Mouse (Mus musculus): ENCODE results near the gene Zfp710. TPM values are rescaled to one million over a fixed set of nuclear protein-coding genes. Genes with fewer than 3 reads are reported as not detected.
"Not testable (repeated sequence)": the region's sequence is repeated elsewhere in the genome, so short reads cannot be mapped to it uniquely, and the experiment has no call there.

Gene Zfp710
- polyA plus RNA-seq, 1 experiment from 2014 or later: 15.9 TPM

DNA sequence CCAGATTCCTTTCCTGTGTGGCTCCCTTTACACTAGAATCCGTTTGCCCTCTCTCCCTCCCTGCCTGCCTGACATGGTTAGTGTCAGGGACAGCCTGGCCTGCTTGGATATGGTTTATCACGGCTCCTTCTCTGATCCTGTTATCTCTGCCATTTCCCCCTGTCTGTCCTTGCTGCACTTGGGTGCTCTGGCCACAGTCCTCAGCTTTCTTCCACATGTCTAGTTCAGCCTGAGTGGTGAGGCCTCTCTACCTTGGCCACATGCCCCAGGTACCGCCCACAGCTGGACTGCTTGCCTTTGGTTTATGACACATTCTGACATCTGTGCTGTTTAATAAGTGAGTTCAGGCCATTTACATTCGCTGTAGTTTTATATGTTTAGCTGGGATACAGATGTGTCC, 11.1 kb downstream of the Zfp710 start:
- ChIA-PET POLR2A (interaction anchor here (0.9 to 1.4 kb wide), 2 partner anchors 11 to 48 kb away, joined by 3 read pairs; partner anchors contain the start of gene Zfp710), CTCF (interaction anchor here (1.2 kb wide), 1 partner anchor 9 kb away, joined by 4 read pairs; no protein-coding TSS in a partner anchor)
- peak; percentile 13 for ATAC-seq

DNA sequence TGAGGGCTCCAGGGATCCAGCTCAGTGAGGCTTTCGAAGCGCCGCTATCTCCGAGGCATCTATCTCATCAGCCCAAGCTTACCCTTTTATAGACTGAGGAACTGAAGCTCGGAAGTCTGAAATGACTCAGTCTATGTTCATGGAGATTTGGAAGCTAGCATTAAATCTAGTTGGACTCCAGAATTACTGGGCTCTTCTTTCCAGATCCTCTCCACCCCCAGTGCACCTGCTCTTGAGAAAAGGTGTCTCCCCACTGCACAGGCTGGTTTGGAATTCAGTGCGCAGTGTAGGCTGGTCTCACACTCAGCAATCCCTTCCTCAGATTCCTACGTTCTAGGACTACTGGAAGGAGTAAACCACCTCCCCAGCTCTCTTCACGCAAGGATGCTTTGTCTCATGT, 15.1 kb downstream of the Zfp710 start:
- TF ChIP-seq CTCF (IDR thresholded peaks at IDR 0.05): no peak
- ChIA-PET POLR2A (interaction anchor here (0.8 kb wide), 1 partner anchor 79 kb away, joined by 7 read pairs; no protein-coding TSS in a partner anchor), CTCF (interaction anchor here (1.0 to 1.5 kb wide), 2 partner anchors 8 to 10 kb away, joined by 5 to 6 read pairs; no protein-coding TSS in a partner anchor)
- ATAC-seq (no peak), DNase-seq (ENCODE audit: low read depth, low spot score) (no peak)
- no peaks in the 10 kb centered on the region for H3K27me3 ChIP-seq
- in situ Hi-C loops (cut with MboI; ENCODE audit: low pct_unique_long_range_greater_than_20kb): no loop called here

More for the DNA sequence above, 11.1 kb downstream of the Zfp710 start:
- DNase-seq (ENCODE audit: low read depth, low spot score): no peak
- in situ Hi-C loops (cut with MboI; ENCODE audit: low pct_unique_long_range_greater_than_20kb): no loop called here
- no peaks in the 10 kb centered on the region for H3K27me3 ChIP-seq
- no peak for TF ChIP-seq CTCF (IDR thresholded peaks at IDR 0.05)

DNA sequence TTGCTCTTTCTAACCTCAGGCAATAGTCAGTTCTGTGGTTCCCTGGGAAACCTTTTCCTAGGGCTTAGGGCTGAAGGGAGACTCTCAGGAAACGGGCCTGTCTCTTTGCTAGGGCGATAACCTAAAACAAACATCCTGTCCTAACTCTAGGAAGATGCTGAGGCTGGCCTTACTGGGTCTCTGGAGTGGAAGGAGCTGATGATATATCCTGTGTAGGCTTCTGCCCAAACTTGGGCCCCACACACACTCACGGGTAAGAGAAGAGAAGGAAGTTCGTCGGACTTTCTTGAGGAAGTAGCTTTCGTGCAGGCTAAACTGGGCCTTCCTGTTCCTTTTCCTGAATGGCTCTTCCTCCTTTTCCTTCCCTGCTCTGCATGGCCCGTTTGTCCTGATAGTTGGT, 19.6 kb downstream of the Zfp710 start:
- DNase-seq (ENCODE audit: low read depth, low spot score): no peak
- no peaks in the 10 kb centered on the region for H3K27me3 ChIP-seq
- CTCF ChIA-PET: interaction anchor here (1.1 kb wide), 1 partner anchor 8 kb away, joined by 4 read pairs; no protein-coding TSS in a partner anchor
- no peak for ATAC-seq
- in situ Hi-C loops (cut with MboI; ENCODE audit: low pct_unique_long_range_greater_than_20kb): no loop called here
- TF ChIP-seq CTCF (IDR thresholded peaks at IDR 0.05): no peak
- POLR2A ChIA-PET: interaction anchor here (0.8 to 1.5 kb wide), 2 partner anchors 8 to 18 kb away, joined by 3 to 4 read pairs; no protein-coding TSS in a partner anchor

DNA sequence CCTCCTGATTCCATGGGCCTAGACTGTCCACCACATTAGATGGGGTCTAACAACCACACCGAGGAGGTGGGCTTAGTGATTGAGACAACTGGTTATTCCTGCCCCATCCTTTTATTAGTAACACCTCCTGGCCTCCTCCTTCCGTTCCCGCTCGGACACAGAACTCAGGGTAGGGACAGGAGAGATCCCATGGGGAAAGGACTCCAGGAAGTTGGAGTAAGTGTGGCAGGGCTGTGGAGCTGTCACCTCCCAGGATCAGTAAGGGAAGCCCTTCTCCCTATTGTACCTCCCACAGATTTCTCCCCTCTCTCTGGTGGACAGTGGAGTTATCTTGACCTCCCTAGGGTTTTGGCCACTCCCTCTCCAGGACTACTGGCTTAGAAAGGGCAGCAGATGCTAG, 22.4 kb downstream of the Zfp710 start:
- in situ Hi-C loops (cut with MboI; ENCODE audit: low pct_unique_long_range_greater_than_20kb): no loop called here
- ATAC-seq: no peak
- DNase-seq (ENCODE audit: low read depth, low spot score): no peak
- ChIA-PET CTCF (no interaction called here), POLR2A (no interaction called here)
- no peaks in the 10 kb centered on the region for H3K27me3 ChIP-seq
- TF ChIP-seq CTCF (IDR thresholded peaks at IDR 0.05): no peak

DNA sequence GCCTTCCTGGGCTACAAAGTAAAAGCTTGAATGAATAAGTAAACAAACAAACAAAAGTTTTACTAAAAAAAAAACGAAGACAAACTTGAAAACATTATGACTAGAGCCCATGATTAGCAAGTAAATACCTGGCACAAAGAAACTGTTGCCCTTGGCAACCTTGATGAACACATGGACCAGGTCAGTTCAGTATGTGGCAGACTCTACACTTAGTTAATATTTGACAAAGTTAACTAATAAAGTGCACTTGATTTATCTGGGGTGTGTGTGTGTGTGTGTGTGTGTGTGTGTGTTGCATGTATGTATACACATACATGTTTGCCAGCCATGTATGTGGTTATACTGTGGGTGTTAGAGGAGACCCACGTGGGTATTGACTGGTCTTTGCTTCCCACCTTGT, 25.1 kb downstream of the Zfp710 start:
- ChIA-PET POLR2A (no interaction called here), CTCF (interaction anchor here (1.4 kb wide), 1 partner anchor 13 kb away, joined by 3 read pairs; no protein-coding TSS in a partner anchor)
- no peaks in the 10 kb centered on the region for H3K27me3 ChIP-seq
- TF ChIP-seq CTCF (IDR thresholded peaks at IDR 0.05): no peak
- ATAC-seq (no peak), DNase-seq (ENCODE audit: low read depth, low spot score) (no peak)
- in situ Hi-C loops (cut with MboI; ENCODE audit: low pct_unique_long_range_greater_than_20kb): no loop called here

DNA sequence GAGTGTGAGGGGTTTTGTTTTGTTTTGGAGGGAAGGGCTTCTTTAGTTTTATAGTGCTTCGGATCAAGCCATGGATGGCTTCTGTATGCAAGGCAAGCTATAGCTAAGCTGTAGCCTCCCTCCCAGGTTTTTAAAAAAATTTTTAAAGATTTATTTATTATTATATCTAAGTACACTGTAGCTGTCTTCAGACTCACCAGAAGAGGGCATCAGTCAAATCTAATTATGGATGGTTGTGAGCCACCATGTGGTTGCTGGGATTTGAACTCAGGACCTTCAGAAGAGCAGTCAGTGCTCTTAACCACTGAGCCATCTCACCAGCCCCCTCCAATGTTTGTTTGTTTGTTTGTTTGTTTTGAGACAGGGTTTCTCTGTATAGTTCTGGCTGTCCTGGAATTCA, 25.8 kb downstream of the Zfp710 start:
- POLR2A ChIA-PET; H3K27me3 ChIP-seq; ATAC-seq; DNase-seq (ENCODE audit: low read depth, low spot score); CTCF ChIA-PET; in situ Hi-C loops (cut with MboI; ENCODE audit: low pct_unique_long_range_greater_than_20kb): not testable (repeated sequence)

DNA sequence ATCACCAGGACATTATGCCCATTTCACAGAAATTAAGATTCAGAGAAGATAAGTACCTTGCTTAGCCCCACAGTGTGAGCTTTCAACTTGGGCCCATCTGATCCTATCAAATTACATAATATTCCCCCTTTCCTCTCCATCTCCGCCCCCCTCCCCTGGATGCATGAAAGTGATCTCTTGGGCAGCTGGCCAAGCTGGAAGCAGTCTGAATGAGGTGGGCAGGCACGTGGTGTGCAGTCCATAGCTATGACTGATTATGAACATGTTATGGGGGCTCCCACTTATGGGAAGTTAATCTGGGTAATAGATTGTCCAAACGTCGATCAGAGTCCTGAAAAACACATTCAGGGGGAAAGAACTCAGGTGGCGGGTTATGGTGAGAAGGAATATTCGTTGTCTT, 27.2 kb downstream of the Zfp710 start:
- ATAC-seq: no peak
- DNase-seq (ENCODE audit: low read depth, low spot score): no peak
- CTCF ChIA-PET: no interaction called here
- no peaks in the 10 kb centered on the region for H3K27me3 ChIP-seq
- in situ Hi-C loops (cut with MboI; ENCODE audit: low pct_unique_long_range_greater_than_20kb): no loop called here
- POLR2A ChIA-PET: no interaction called here
- TF ChIP-seq CTCF (IDR thresholded peaks at IDR 0.05): no peak

DNA sequence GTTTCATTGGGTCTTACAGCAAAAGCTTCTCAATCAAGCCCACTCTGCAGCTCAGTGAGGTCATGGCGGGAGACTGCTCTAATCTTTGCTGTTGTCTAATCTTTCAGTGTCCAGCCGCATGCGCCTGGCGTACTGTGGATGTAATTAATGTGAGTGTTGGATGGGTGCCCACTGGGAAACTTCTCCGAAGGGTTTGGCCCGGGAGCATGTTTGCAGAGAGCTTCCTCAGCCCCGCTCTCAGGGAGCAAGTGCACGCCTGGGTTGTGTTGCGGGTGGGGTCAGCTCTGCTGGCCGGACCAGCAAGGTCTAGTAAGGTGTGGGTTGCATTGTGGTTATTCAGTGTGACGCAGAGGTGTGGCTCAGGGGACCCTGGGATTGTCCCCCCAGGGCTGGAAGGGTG, 27.6 kb downstream of the Zfp710 start:
- POLR2A ChIA-PET: no interaction called here
- DNase-seq (ENCODE audit: low read depth, low spot score) (no peak), ATAC-seq (no peak)
- no peaks in the 10 kb centered on the region for H3K27me3 ChIP-seq
- TF ChIP-seq CTCF (IDR thresholded peaks at IDR 0.05): no peak
- CTCF ChIA-PET: no interaction called here
- in situ Hi-C loops (cut with MboI; ENCODE audit: low pct_unique_long_range_greater_than_20kb): no loop called here

DNA sequence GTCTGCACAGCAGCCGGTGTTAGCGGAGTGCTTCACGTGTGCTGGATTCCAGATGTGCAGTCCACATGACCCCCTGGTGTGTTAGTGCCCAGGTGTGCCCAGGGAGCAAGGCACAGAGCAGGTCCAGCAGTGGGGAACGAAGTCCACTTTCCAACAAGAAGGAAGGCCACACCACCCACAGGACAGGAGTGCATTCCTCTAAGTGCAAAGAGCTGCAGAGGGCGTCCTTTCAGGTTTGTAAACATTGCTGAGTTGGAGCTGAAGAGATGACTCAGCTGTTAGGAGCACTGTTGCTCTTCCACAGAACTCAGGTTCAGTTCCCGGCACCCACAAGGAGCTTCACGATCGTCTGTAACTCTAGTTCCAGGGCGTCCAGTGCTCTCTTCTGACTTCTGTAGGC, 28.5 kb downstream of the Zfp710 start:
- TF ChIP-seq CTCF (IDR thresholded peaks at IDR 0.05): no peak
- POLR2A ChIA-PET: no interaction called here
- CTCF ChIA-PET: no interaction called here
- no peaks in the 10 kb centered on the region for H3K27me3 ChIP-seq
- DNase-seq (ENCODE audit: low read depth, low spot score): no peak
- in situ Hi-C loops (cut with MboI; ENCODE audit: low pct_unique_long_range_greater_than_20kb): no loop called here
- no peak for ATAC-seq

DNA sequence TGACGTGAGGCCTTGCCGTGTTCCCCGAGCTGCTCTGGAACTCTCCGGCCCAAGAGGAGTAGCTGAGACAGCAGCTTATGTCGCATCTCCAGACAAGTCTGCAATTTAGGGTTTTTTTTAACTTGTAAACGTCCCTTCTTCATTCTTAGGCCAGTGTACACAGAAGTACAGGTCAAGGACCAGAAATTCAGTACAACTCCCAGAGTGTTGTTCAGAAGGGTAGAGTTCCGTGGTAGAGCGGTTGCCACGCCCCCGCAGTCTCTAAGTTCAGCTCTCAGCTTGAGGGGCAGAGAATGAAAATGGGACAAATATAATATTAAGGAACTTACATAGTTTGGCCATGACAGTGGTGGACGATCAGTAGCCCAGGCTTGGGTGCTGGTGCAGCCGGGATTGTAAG, 31.2 kb downstream of the Zfp710 start:
- DNase-seq (ENCODE audit: low read depth, low spot score) (no peak), ATAC-seq (no peak)
- no peak for TF ChIP-seq CTCF (IDR thresholded peaks at IDR 0.05)
- H3K27me3 ChIP-seq: no peaks in the 10 kb centered on the region
- in situ Hi-C loops (cut with MboI; ENCODE audit: low pct_unique_long_range_greater_than_20kb): no loop called here
- CTCF ChIA-PET: no interaction called here
- POLR2A ChIA-PET: no interaction called here

DNA sequence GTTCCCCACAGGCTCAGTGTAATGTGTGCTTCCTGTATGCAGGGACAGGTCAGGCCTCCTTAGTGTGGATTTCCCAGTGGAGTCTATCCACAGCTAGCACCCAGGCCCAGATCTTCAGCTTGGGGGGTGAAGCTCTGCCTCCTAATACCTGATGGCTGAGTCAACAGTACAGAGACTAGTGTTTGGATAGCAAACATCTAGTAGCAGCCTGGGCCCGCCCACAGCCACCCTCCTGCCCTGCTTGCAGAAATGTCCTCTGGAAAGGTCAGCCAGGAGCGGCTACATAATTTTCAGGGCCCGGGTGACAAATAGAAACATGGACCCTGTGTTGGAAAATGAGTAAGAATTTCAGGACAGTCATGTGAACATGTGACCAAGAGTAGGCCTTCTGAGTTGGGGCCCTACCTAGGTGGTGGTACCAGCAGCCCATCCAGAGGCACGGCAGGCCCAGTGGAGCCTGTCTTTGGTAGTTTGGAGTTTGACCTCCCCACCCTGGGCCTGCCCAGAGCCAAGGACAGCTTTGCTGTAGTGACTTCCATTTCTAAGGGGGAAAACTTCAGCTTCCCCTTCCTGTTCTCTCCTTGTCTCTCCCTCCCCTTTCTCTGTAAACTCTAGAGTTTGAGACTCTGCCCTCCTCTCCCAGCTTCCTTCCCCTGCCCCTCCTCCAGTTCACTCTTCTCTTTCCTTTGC, 32.5 kb downstream of the Zfp710 start:
- ChIA-PET POLR2A (interaction anchor here (1.6 kb wide), 1 partner anchor 18 kb away, joined by 3 read pairs; no protein-coding TSS in a partner anchor), CTCF (no interaction called here)
- no peak for DNase-seq (ENCODE audit: low read depth, low spot score)
- ATAC-seq: peak; percentile 76
- TF ChIP-seq CTCF (IDR thresholded peaks at IDR 0.05): no peak
- in situ Hi-C loops (cut with MboI; ENCODE audit: low pct_unique_long_range_greater_than_20kb): no loop called here
- H3K27me3 ChIP-seq: no peaks in the 10 kb centered on the region

Data from Patski (cell line).